Mouse (Mus musculus): ENCODE measurements at regions not wholly inside any gene's neighbourhood (a gene's known extent, or its start where the extent isn't known, plus 50 kb on each side); places are given as distances from the start of the nearest gene placed in this dataset.

- 52% methylated on average over 11 of the region's 11 CpGs for WGBS
- Histone ChIP-seq H3K4me2 (ENCODE audit: low read length) (no peak overlapping the region), H3K4me3 (ENCODE audit: low read length) (no peak overlapping the region), H3K9me3 (ENCODE audit: control insufficient read depth, low read length) (no peaks in the 10 kb centered on the region), H3K36me3 (ENCODE audit: control insufficient read depth, insufficient read depth, low read length) (no peaks in the 10 kb centered on the region), H3K27ac (ENCODE audit: low read depth, low read length) (no peak overlapping the region), H3K9ac (ENCODE audit: low read depth, low read length) (no peak overlapping the region), H3K27me3 (replicated peaks; ENCODE audit: control insufficient read depth, insufficient read depth, low read length) (no peaks in the 10 kb centered on the region), H3K4me1 (ENCODE audit: control insufficient read depth, insufficient read depth, low read depth, low read length) (no peaks in the 10 kb centered on the region)
- ATAC-seq = no peak
These were observed 241.4 kb downstream of the Lrrn1 start for GRCm38 (mm10) chr6:107770834-107771470.

- Histone ChIP-seq H3K4me1 (ENCODE audit: control insufficient read depth, insufficient read depth, low read depth, low read length) (no peaks in the 10 kb centered on the region), H3K9ac (ENCODE audit: low read depth, low read length) (no peak overlapping the region), H3K27me3 (replicated peaks; ENCODE audit: control insufficient read depth, insufficient read depth, low read length) (no peaks in the 10 kb centered on the region), H3K27ac (ENCODE audit: low read depth, low read length) (no peak overlapping the region), H3K4me2 (ENCODE audit: low read length) (no peak overlapping the region), H3K4me3 (ENCODE audit: low read length) (no peak overlapping the region), H3K36me3 (ENCODE audit: control insufficient read depth, insufficient read depth, low read length) (no peaks in the 10 kb centered on the region), H3K9me3 (ENCODE audit: control insufficient read depth, low read length) (no peaks in the 10 kb centered on the region)
- 91% methylated on average over 2 of the region's 2 CpGs for WGBS
- no peak for ATAC-seq
These were observed 255.4 kb downstream of the Lrrn1 start for GRCm38 (mm10) chr6:107784998-107785397.

GRCm38 (mm10) chr6:107788224-107788893, 258.8 kb downstream of the Lrrn1 start:
- Histone ChIP-seq H3K27me3 (replicated peaks; ENCODE audit: control insufficient read depth, insufficient read depth, low read length) (no peaks in the 10 kb centered on the region), H3K4me2 (ENCODE audit: low read length) (no peak overlapping the region), H3K27ac (ENCODE audit: low read depth, low read length) (no peak overlapping the region), H3K9ac (ENCODE audit: low read depth, low read length) (no peak overlapping the region), H3K4me1 (ENCODE audit: control insufficient read depth, insufficient read depth, low read depth, low read length) (no peaks in the 10 kb centered on the region), H3K4me3 (ENCODE audit: low read length) (no peak overlapping the region), H3K9me3 (ENCODE audit: control insufficient read depth, low read length) (no peaks in the 10 kb centered on the region), H3K36me3 (ENCODE audit: control insufficient read depth, insufficient read depth, low read length) (no peaks in the 10 kb centered on the region)
- 83% methylated on average over 2 of the region's 2 CpGs for WGBS
- no peak for ATAC-seq

GRCm38 (mm10) chr6:107797845-107798244, 267.0 kb upstream of the Setmar start:
- no peak overlapping the region for H3K4me3 ChIP-seq (ENCODE audit: low read length)
- 81% methylated on average over 2 of the region's 2 CpGs for whole genome bisulfite sequencing
- H3K4me2 ChIP-seq (ENCODE audit: low read length) = no peak overlapping the region
- no peak overlapping the region for H3K9ac ChIP-seq (ENCODE audit: low read depth, low read length)
- H3K4me1 ChIP-seq (ENCODE audit: control insufficient read depth, insufficient read depth, low read depth, low read length) = no peaks in the 10 kb centered on the region
- H3K9me3 ChIP-seq (ENCODE audit: control insufficient read depth, low read length) = no peaks in the 10 kb centered on the region
- no peaks in the 10 kb centered on the region for H3K36me3 ChIP-seq (ENCODE audit: control insufficient read depth, insufficient read depth, low read length)
- no peak overlapping the region for H3K27ac ChIP-seq (ENCODE audit: low read depth, low read length)
- H3K27me3 ChIP-seq (replicated peaks; ENCODE audit: control insufficient read depth, insufficient read depth, low read length) = no peaks in the 10 kb centered on the region
- no peak for ATAC-seq

- no peak for ATAC-seq
- no peaks in the 10 kb centered on the region for H3K4me1 ChIP-seq (ENCODE audit: control insufficient read depth, insufficient read depth, low read depth, low read length)
- no peak overlapping the region for H3K9ac ChIP-seq (ENCODE audit: low read depth, low read length)
- no peaks in the 10 kb centered on the region for H3K9me3 ChIP-seq (ENCODE audit: control insufficient read depth, low read length)
- H3K36me3 ChIP-seq (ENCODE audit: control insufficient read depth, insufficient read depth, low read length) = no peaks in the 10 kb centered on the region
- no peak overlapping the region for H3K4me3 ChIP-seq (ENCODE audit: low read length)
- no peak overlapping the region for H3K27ac ChIP-seq (ENCODE audit: low read depth, low read length)
- no peaks in the 10 kb centered on the region for H3K27me3 ChIP-seq (replicated peaks; ENCODE audit: control insufficient read depth, insufficient read depth, low read length)
- no peak overlapping the region for H3K4me2 ChIP-seq (ENCODE audit: low read length)
These were observed 261.8 kb upstream of the Setmar start for GRCm38 (mm10) chr6:107803056-107803455.
